Mouse (Mus musculus) liver, adult 2 months (tissue): Measurements from ENCODE around the gene Fgfr2.

Experiments used
- CTCF ChIP-seq: fragments of 200-500 bp; IDR thresholded peaks from 2 replicates; pipeline ENCODE4 v1.5.1; 2011; ENCODE audit warnings: low read depth, low read length, control low read depth
- POLR2A ChIP-seq: fragments of 200-500 bp; IDR thresholded peaks from 2 replicates; pipeline ENCODE4 v1.6.1; 2011; ENCODE audit warnings: low read length, control low read depth; ENCODE audit not compliant: insufficient read depth; ENCODE audit errors: extremely low read depth

- TF ChIP-seq POLR2A: no peak
- no peak for TF ChIP-seq CTCF
These were observed 2464.0 kb downstream of the Fgfr2 start for GRCm38 (mm10) chr7:130659129-130659528.
